Mouse (Mus musculus) adrenal gland, postnatal 4 days (tissue): ENCODE results near the gene Ccdc8. TPM values are rescaled to one million over a fixed set of nuclear protein-coding genes. Genes with fewer than 3 reads are reported as not detected.

Experiments used
- DNase-seq, 2 experiments: peaks; one replicate each; pipeline ENCODE4 v3.0.0; 2021 to 2022; ENCODE audit warnings: low spot score in 2 of 2, mixed read lengths in 2 of 2
- total RNA-seq, 2 experiments: library from RNA; stranded (reverse); gene quantifications; 2 replicates each; pipeline ENCODE4 v1.2.3; 2021

Ccdc8 gene
- total RNA-seq, 2 experiments from 2014 or later = 40.2 to 45.4 TPM

GRCm38 (mm10) chr7:16971160-16971559 lies 21.3 kb upstream of the Ccdc8 start:
- DNase-seq = no peak

GRCm38 (mm10) chr7:16974018-16974417 lies 18.5 kb upstream of the Ccdc8 start:
- no peak for DNase-seq

- no peak for DNase-seq
These were observed 16.2 kb upstream of the Ccdc8 start for GRCm38 (mm10) chr7:16976298-16976697.

- DNase-seq = no peak
These were observed 14.3 kb upstream of the Ccdc8 start for GRCm38 (mm10) chr7:16978173-16978572.

DNA sequence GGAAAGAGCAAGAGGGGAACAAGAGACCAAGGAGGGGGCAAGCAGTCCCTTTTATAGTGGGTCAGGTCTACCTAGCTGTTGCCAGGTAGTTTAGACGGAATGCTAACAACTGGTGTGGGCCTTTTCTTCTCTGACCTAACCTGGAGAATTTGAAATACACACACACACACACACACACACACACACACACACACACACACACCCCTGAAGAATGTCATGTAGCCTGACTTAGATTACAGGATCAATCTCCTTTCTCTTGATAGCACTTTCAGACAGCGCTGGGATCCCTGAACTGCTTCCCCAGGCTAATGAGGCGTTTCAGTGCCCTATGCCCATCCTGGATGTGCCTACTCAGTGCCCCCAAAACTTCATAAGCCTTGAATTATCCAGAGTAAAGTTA lies 13.9 kb upstream of the Ccdc8 start:
- no peak for DNase-seq

DNA sequence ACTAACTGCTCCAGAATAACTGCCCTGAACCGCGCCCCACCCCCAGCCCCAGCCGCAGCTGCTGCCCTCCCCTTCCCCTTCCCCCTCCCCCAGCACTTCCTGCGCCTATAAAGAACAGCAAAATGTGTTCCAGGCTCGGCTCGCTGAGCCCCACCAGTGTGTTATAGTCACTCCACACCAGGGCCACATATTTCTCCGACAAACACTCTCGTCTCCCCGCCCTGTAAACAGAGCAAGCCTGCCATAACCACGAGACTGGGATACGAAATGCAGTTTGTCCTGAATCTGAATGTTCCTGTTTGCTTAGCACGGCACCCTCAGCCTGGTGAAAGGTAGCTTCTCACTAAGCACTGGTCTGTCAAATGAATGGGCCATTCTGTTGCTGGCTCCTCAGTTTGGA lies 12.2 kb upstream of the Ccdc8 start:
- no peak for DNase-seq

DNA sequence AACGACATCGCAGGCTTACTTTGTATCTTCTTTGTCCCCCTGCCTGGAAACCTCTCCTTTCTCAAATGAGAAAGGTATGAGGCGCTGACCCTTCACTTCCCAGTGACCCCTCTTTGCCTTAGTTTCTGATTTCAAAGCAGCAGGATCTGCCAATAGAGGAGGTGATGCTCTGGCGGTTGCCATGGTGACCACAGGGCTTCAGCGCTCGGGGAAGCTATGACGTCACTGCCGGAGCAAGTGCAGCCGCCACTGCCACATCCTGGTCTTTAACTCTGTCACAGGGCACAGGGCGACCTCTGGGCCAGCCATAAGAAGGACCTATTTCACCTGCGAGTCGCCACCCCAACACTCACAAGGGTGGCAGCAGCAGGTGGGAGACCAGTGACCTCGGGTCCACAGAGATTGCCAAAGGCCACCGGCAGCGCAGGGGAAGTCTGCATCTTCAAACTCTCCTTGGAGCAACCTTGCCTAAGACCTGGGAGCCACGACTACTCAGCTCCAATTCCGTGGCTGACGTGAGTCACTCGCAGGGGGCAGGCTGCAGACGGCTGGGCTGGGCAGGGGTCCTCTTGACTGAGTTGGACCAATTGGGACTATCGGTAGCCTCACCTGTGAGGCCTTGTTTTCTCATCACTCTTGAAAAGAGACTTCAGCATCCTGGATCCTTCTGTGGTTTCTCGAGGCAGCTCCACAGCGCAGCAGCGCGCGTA lies 9.5 kb upstream of the Ccdc8 start, which contains the start of gene Gm42372:
Gene Gm42372, plus strand, starts transcription at position 228 of the 710 bp plus-strand sequence.
- no peak for DNase-seq

GRCm38 (mm10) chr7:16987541-16988149 lies 4.9 kb upstream of the Ccdc8 start:
- no peak for DNase-seq

- no peak for DNase-seq
These were observed 4.1 kb upstream of the Ccdc8 start for GRCm38 (mm10) chr7:16988405-16988804.

DNA sequence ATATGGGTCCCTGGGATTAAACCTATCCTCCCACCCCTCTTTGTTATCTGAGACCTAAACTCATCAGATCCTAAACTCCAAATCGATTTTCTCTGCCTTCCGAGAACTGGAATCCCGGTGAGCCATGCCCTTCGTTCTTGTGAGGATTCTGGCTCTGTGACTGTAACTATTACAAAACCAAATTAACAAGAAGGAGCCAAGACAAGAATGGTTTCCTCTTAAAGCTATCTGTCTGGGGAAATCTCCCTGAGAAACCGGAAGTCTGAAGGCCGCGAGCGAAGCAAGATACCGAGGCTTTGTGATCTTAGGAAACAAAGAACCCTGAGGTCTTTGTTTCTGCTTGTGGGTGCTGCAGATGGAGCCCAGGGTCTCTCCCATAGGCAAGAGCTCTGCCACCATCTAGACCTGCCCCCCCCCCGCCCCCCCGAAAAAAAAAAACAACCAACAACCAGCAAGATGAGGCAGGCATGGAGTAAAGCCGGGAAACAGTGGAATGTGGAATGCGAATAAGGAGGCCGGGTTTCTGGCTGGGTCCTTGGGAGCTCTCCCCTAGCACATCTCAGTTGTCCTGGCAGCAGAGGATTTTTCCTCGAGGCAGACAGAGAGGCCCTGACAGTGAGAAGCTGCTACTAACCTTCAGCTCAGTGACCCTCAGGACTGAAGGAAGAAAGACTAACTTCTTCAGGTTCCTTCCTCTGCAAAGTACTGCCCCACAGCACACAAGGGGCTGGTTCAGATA lies 2.3 kb upstream of the Ccdc8 start:
- DNase-seq = no peak

- peak in 1 of 2 experiments; percentile 42 for DNase-seq
These were observed 642 bp upstream of the Ccdc8 start for GRCm38 (mm10) chr7:16991681-16992450.

GRCm38 (mm10) chr7:16993651-16994399 lies 1.3 kb downstream of the Ccdc8 start:
- peak; percentile 66 to 71 for DNase-seq

DNA sequence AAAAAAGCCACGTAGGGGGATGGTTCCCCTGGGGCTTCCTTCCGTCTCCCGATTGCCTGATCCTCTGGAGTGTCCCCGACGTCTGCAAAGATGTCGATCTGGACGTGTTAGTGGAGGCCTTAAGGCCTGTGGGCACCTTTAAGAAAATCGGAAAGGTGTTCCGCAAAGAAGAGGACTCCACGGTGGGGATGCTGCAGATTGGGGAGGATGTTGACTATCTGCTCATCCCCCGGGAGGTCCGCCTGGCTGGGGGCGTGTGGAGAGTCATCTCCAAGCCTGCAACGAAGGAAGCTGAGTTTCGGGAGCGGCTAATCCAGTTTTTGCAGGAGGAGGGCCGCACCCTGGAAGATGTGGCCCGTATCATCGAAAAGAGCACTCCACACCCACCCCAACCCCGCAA lies 1.9 kb downstream of the Ccdc8 start:
- no peak for DNase-seq

- no peak for DNase-seq
These were observed 2.8 kb downstream of the Ccdc8 start for GRCm38 (mm10) chr7:16995345-16995744.

DNA sequence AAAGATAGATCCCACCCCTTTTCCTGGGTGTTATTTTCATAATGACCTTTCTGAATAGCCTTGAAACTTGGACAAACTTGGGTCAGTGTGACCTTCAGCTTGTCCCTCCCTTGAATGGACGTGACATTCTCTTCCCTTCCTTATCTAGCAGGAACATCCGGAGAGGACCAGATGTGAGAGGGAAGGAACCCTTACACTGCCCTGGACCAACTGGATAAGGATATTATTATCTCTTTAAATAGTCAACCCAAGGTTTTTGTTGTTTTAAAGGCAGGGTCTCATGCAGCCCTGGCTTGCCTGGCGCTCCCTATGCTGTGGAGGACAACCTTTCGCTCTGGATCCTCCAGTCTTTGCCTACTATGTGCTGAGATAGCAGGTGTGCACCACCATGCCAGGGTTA lies 6.7 kb downstream of the Ccdc8 start:
- no peak for DNase-seq

DNA sequence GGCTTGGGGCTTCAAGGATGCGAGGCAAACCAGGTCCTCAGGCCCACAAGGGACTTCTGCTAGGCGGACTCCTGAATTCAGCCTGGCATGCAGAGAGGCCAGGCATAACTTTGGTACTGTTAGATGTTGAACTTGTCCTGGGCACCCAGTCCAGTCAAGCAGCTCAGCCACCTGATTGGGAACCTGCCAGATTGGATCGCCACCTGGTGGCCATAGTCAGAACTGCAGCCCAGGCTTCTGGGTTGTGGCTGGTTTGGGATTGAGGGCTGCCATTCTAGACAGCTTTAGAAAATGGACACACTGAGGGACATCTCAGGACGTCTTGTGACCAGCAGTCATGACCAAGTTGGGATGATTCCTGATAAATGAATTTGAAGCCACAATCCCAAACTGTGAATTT lies 7.1 kb downstream of the Ccdc8 start:
- DNase-seq = peak; percentile 87 to 88

GRCm38 (mm10) chr7:17002375-17003195 lies 10.1 kb downstream of the Ccdc8 start:
- DNase-seq = peak in 1 of 2 experiments; percentile 71

DNA sequence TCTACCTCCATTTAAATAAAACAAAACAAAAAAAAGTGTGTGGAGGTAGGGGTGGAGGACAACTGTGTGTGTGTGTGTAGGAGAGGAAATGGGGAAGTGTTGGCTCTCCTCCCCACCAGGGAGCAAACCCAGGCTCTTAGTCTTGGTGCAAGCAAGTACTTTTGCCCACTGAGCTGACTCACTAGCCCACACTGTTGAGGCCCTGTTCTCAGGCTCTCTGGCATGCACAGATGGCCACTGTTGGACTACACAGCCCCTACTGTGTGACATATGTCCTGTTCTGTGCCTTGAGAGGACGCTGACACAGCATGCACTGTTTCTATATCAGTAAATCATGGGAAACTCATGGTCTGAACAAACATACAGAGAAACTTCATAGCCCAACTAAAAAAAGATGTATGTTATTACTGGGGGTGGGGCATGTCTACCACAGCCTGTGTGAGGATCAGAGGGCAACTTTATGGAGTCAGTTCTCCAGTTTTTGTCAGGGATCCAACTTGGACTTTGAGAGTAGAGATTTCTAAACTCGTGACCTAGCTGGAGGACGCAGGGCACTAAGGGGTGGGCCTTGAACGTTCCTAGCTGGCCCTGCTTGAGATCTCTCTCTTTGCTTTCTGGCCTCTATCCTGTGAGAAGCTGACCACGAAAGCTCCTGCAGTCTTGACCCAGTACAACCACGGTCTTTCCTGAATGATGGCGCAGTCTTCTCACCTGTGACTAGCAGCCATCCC lies 10.9 kb downstream of the Ccdc8 start:
- DNase-seq = no peak

- no peak for DNase-seq
These were observed 12.2 kb downstream of the Ccdc8 start for GRCm38 (mm10) chr7:17004716-17005115.
